Mouse (Mus musculus) forebrain, embryonic 12.5 days (tissue): ENCODE results near the gene Ecsit. TPM values are rescaled to one million over a fixed set of nuclear protein-coding genes. Genes with fewer than 3 reads are reported as not detected.

Source experiments
- ATAC-seq: fragments of 200-750 bp; cut with Nextera tagmentation; 2 replicates; pipeline ENCODE4 v1.8.0; 2017; ENCODE audit warnings: moderate TSS enrichment; ENCODE audit not compliant: low FRiP score
- H3K27ac ChIP-seq: fragments of 300-500 bp; sonication (generic); 2 replicates; pipeline ENCODE4 v1.5.1; 2016; ENCODE audit warnings: mild to moderate bottlenecking
- H3K27me3 ChIP-seq: fragments of 300-500 bp; sonication (generic); 2 replicates; pipeline ENCODE4 v1.6.1; 2016; ENCODE audit warnings: mild to moderate bottlenecking
- H3K36me3 ChIP-seq: fragments of 300-500 bp; sonication (generic); replicated peaks from 2 replicates; pipeline ENCODE4 v1.6.1; 2016; ENCODE audit warnings: mild to moderate bottlenecking
- H3K4me1 ChIP-seq: fragments of 300-500 bp; sonication (generic); 2 replicates; pipeline ENCODE4 v1.6.1; 2016
- H3K4me2 ChIP-seq: fragments of 300-500 bp; sonication (generic); 2 replicates; pipeline ENCODE4 v1.6.1; 2016; ENCODE audit warnings: mild to moderate bottlenecking, moderate library complexity
- H3K4me3 ChIP-seq: fragments of 300-500 bp; sonication (generic); replicated peaks from 2 replicates; pipeline ENCODE4 v1.5.1; 2016; ENCODE audit warnings: mild to moderate bottlenecking
- H3K9ac ChIP-seq: fragments of 300-500 bp; sonication (generic); 2 replicates; pipeline ENCODE4 v1.6.1; 2016; ENCODE audit warnings: mild to moderate bottlenecking
- H3K9me3 ChIP-seq: fragments of 300-500 bp; sonication (generic); 2 replicates; pipeline ENCODE4 v1.6.1; 2016
- WGBS: fragments of 180-500 bp; shearing (Covaris S2); methylation state at CpG from one replicate; pipeline ENCODE4 v1.1.7; 2016; 5-methylcytosine and 5-hydroxymethylcytosine counted together
- microRNA-seq: library from miRNA; unstranded; fragments of <30 nt; microRNA quantifications from one replicate; pipeline ENCODE4, GENCODE M21; 2017
- polyA plus RNA-seq: library from polyadenylated mRNA; unstranded; fragments of >200 nt; fragmentation: Nextera tagmentation; extraction: Ambion mirVana; gene quantifications from 2 replicates; pipeline ENCODE4 v1.2.1, GENCODE M21; 2016

The Ecsit gene
- polyA plus RNA-seq, 1 experiment from 2014 or later = 35.0 TPM

DNA sequence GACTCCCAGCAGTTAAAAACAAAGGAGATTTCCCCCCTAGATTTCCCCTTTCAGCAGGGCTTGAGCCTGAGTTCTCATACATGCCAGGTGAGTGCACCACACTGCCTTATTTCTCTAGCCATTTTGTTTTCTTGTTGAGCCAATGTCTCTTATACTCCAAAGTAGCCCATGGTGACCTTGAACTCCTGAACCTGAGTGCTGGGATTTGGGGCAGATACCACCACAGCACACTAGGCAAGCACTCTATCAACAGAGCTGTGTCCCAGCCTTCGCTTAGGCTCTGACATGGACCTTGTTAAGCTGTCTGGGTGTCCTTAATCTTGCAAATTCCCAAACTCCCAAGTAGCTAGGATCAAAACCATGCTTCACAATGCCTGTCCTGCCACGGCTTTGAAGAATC, 43.4 kb downstream of the Ecsit start:
- H3K9me3 ChIP-seq = no peaks in the 10 kb centered on the region
- H3K4me3 ChIP-seq = no peak overlapping the region
- no peak overlapping the region for H3K27ac ChIP-seq
- H3K4me1 ChIP-seq = peaks cover 6% of the 10 kb centered on the region; the same call in 1 of the 2 replicates
- ATAC-seq = no peak
- no peak overlapping the region for H3K9ac ChIP-seq
- WGBS = 80% methylated on average over 2 of the region's 2 CpGs
- no peak overlapping the region for H3K4me2 ChIP-seq
- no peaks in the 10 kb centered on the region for H3K27me3 ChIP-seq
- H3K36me3 ChIP-seq = peaks cover 6% of the 10 kb centered on the region; the same call in 1 of the 2 replicates

DNA sequence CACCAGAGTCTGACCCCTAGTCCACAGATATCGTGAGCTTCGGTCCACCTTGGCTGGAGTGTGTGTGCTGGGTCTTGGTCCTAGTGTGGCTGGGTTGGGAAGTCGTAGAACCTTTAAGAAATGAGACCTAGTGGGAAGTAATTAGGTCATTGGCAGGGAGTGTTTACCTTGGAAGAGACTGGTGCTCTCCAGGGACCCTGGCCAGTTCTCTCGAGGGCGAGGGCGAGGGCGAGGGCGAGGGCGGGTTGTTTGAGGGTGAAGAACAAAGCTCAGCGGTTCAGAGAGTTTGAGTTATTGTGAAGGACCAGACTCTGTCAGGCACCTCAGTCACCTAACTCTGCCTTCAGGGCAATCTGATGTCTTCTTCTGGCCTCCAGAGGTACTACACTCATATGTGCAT, 47.4 kb downstream of the Ecsit start:
- Histone ChIP-seq H3K4me3 (no peak overlapping the region), H3K4me1 (peaks cover 23% of the 10 kb centered on the region), H3K9me3 (no peaks in the 10 kb centered on the region), H3K9ac (no peak overlapping the region), H3K27me3 (no peaks in the 10 kb centered on the region), H3K36me3 (peaks cover 42% of the 10 kb centered on the region), H3K4me2 (no peak overlapping the region), H3K27ac (no peak overlapping the region)
- 89% methylated on average over 10 of the region's 10 CpGs for WGBS
- ATAC-seq = no peak

- Histone ChIP-seq H3K27ac (peak overlapping the region; percentile 74), H3K9ac (no peak overlapping the region), H3K4me1 (peaks cover 23% of the 10 kb centered on the region), H3K4me3 (no peak overlapping the region), H3K27me3 (no peaks in the 10 kb centered on the region), H3K4me2 (no peak overlapping the region), H3K9me3 (no peaks in the 10 kb centered on the region), H3K36me3 (peaks cover 55% of the 10 kb centered on the region)
- peak; percentile 62 for ATAC-seq
- WGBS = 44% methylated on average over 6 of the region's 6 CpGs
Measured at GRCm38 (mm10) chr9:22035300-22036044, 49.8 kb downstream of the Ecsit start.

DNA sequence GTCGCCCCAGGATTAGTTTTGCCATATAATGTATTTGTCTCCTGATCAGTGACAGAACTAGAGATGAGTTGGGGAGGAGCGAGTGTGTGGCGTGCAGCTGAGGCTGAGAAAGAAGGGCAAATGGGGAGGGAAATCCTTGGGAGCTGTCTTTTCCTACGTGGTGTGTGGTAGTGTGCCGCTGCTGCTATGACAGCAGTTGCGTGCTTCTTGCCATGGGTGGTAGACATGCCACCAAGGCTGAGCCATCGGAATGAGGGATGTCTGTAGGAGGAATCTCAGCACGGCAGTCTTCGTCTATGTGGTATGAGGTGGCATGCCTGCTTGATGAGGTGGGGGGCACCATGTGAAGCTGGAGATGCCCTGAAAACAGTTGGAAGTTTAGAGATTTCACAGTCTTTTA, 54.9 kb downstream of the Ecsit start:
- H3K36me3 ChIP-seq = peaks cover 82% of the 10 kb centered on the region

DNA sequence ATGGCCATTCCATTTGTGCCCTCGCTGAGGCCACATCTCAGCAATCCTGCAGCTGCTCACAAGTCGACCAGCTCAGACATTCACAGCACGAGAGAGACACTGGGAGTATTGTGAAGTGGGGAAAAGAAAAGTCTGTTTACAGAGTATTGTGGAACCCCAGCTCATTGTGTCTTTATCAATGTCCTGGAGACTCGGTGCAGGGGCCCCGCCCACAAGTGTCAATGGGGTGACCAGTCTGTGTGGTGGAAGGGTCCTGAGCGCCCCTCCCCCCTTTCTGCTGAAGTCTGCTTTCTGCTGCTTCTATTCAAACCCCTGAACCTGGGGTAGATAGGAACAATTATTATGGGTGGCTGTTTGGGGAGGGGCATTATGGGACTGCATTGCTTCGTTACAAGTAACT, 56.8 kb downstream of the Ecsit start:
- no peaks in the 10 kb centered on the region for H3K9me3 ChIP-seq
- no peak overlapping the region for H3K4me2 ChIP-seq
- H3K4me3 ChIP-seq = no peak overlapping the region
- no peaks in the 10 kb centered on the region for H3K27me3 ChIP-seq
- peak overlapping the region; percentile 56; the same call in 1 of the 2 replicates for H3K27ac ChIP-seq
- peaks cover 86% of the 10 kb centered on the region for H3K36me3 ChIP-seq
- H3K4me1 ChIP-seq = peaks cover 33% of the 10 kb centered on the region
- WGBS = 11% methylated on average over 7 of the region's 7 CpGs
- H3K9ac ChIP-seq = no peak overlapping the region
- ATAC-seq = peak; percentile 54; the same call in 1 of the 2 replicates

More for the DNA sequence above, 54.9 kb downstream of the Ecsit start:
- peaks cover 36% of the 10 kb centered on the region for H3K4me1 ChIP-seq
- 96% methylated on average over 9 of the region's 9 CpGs for WGBS
- ATAC-seq = no peak
- no peaks in the 10 kb centered on the region for H3K9me3 ChIP-seq
- no peak overlapping the region for H3K9ac ChIP-seq
- no peaks in the 10 kb centered on the region for H3K27me3 ChIP-seq
- no peak overlapping the region for H3K4me3 ChIP-seq
- H3K27ac ChIP-seq = no peak overlapping the region
- H3K4me2 ChIP-seq = no peak overlapping the region

GRCm38 (mm10) chr9:22024592-22024991, 60.6 kb downstream of the Ecsit start:
- Histone ChIP-seq H3K27ac (no peak overlapping the region), H3K9me3 (no peaks in the 10 kb centered on the region), H3K4me1 (peaks cover 25% of the 10 kb centered on the region), H3K27me3 (no peaks in the 10 kb centered on the region), H3K4me2 (no peak overlapping the region), H3K4me3 (no peak overlapping the region), H3K36me3 (peaks cover 72% of the 10 kb centered on the region), H3K9ac (no peak overlapping the region)
- WGBS = 54% methylated on average over 8 of the region's 8 CpGs
- ATAC-seq = peak; percentile 43; the same call in 1 of the 2 replicates

Small RNAs within 50 kb of the gene (microRNA-seq; reads per million reads assigned to microRNA genes)
- gene Mir7084 = not detected

Other genes starting within 250 kb of the Ecsit start
- 0.45 TPM in 1 of 2 replicates, not detected in the other for gene Angptl8, start 249.9 kb downstream of the Ecsit start, polyA plus RNA-seq
- 17.5 and 18.9 TPM in 2 replicates for gene Dock6, start 232.8 kb downstream of the Ecsit start, polyA plus RNA-seq
- 12.4 and 13.1 TPM in 2 replicates for gene Rab3d, start 167.2 kb downstream of the Ecsit start, polyA plus RNA-seq
- gene Ccdc159, start 158.0 kb downstream of the Ecsit start, polyA plus RNA-seq = 5.2 and 5.8 TPM in 2 replicates
- gene Tmem205, start 157.9 kb downstream of the Ecsit start, polyA plus RNA-seq = 32.9 and 33.3 TPM in 2 replicates
- gene Plppr2, start 148.4 kb downstream of the Ecsit start, polyA plus RNA-seq = 37.0 and 40.9 TPM in 2 replicates
- gene Swsap1, start 129.7 kb downstream of the Ecsit start, polyA plus RNA-seq = 7.4 and 9.5 TPM in 2 replicates
- 2.0 and 4.1 TPM in 2 replicates for gene Epor, start 121.9 kb downstream of the Ecsit start, polyA plus RNA-seq
- gene Rgl3, start 96.0 kb downstream of the Ecsit start, polyA plus RNA-seq = 2.1 and 3.4 TPM in 2 replicates
- gene Ccdc151, start 82.8 kb downstream of the Ecsit start, polyA plus RNA-seq = 5.0 and 5.3 TPM in 2 replicates
- gene Prkcsh, start 82.6 kb downstream of the Ecsit start, polyA plus RNA-seq = 88.5 and 95.0 TPM in 2 replicates
- 57.2 and 73.7 TPM in 2 replicates for gene Elavl3, start 33.4 kb downstream of the Ecsit start, polyA plus RNA-seq
- gene Gm49318, start 14.2 kb downstream of the Ecsit start, polyA plus RNA-seq = not detected in 2 replicates
- 15.8 and 16.4 TPM in 2 replicates for gene Zfp653, start 14.1 kb downstream of the Ecsit start, polyA plus RNA-seq
- gene Cnn1, start 13.8 kb upstream of the Ecsit start, polyA plus RNA-seq = 2.3 and 3.9 TPM in 2 replicates
- 178 and 186 TPM in 2 replicates for gene Elof1, start 31.7 kb upstream of the Ecsit start, polyA plus RNA-seq
- 3.6 and 6.6 TPM in 2 replicates for gene Acp5, start 50.3 kb upstream of the Ecsit start, polyA plus RNA-seq
- 63.2 and 65.8 TPM in 2 replicates for gene Pigyl, start 71.4 kb upstream of the Ecsit start, polyA plus RNA-seq
- 0.10 and 0.31 TPM in 2 replicates for gene Zfp872, start 102.7 kb upstream of the Ecsit start, polyA plus RNA-seq
- 10.1 and 11.3 TPM in 2 replicates for gene Zfp809, start 140.3 kb upstream of the Ecsit start, polyA plus RNA-seq
- 7.7 and 8.3 TPM in 2 replicates for gene Zfp599, start 174.5 kb upstream of the Ecsit start, polyA plus RNA-seq
- gene Zfp810, start 222.2 kb upstream of the Ecsit start, polyA plus RNA-seq = 35.7 and 36.8 TPM in 2 replicates